Mouse (Mus musculus) mouse embryonic stem cell (cell line): ENCODE results near the gene Ptpa.

Experiments
- in situ Hi-C, 2 experiments: fragments of 300-500 bp; cut with MboI; formaldehyde crosslinking; loops; 1 replicate in 1 of 2; 3 replicates in 1 of 2; pipeline ENCODE4 v1.14.3; 2019 to 2020; ENCODE audit warnings: low sequenced_read_pairs in 2 of 2, low pct_unique_long_range_greater_than_20kb in 1 of 2, mixed read lengths in 1 of 2; ENCODE audit not compliant: unreplicated experiment in 1 of 2

The Ptpa gene

DNA sequence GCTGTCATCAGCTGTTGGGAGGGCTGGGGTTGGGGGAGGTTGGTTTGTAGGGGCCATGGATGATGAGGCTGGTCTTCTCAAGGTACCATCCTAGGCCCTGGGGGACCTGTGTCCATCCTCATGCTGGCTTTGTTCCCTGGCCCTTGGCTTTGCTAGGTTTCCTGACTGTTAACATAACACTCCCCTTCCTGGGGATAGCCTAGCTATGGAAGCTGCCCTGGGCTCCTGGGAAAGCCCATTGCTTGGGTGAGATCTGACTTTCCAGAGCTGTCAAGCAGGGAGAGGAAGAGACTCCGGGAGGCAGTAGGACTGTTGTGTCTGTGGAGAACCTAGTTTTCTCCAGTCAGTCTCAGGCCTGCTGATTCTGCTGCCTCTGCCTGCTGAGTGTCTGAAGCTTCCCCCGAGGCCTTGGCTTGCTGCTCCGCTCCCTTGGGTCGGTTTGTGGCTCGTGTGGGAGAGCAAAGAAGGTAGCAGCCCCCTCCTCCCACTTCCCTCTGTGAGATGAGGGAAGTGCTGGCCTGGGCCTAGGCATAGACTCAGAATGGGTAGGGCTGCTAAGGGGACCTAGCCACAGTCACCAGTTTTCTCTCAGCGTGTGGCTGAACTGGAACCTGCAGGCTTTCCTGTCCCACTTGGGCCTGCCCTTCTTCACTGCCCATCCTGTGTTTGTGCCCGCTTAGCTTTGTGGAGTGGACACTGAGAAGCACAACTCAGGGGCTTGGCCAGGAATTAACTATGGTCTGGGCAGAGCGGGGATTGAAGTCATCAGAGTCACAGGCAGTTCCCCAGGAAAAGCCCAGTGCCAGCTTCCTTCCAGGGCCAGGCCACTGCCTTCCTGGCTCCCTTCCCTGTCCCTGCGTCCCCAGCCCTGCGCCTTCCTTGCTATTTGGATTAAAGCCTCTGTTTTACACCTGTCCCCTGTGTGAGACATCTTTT lies 31.3 kb downstream of the Ptpa start:
- in situ Hi-C loops: loop anchor here in 1 of 2 experiments (10.0 kb wide), 1 partner anchor 308 kb away; no protein-coding TSS in a partner anchor

DNA sequence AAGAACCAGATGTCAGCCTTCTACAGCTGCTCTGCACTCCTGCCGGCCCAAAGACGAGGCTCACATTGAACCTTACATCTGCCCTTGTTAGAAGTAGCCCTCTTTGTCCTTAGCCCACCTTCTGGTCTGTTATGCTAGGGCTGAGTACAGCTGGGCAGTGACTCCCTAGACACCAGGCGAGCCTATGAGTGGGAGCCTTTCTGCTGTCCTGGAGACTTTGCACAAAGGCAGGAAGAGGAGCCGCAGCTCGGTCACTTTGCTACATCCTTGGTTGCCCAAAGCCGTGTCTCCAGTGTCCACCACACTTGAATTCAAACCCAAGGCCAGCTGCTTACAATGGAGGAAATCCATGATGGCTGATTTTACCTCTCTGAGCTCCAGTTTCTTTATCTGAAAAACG lies 32.5 kb downstream of the Ptpa start:
- in situ Hi-C loops: loop anchor here in 1 of 2 experiments (10.0 kb wide), 1 partner anchor 306 kb away; no protein-coding TSS in a partner anchor

GRCm38 (mm10) chr2:30450530-30450929 lies 34.7 kb downstream of the Ptpa start:
- in situ Hi-C loops: no loop called here

DNA sequence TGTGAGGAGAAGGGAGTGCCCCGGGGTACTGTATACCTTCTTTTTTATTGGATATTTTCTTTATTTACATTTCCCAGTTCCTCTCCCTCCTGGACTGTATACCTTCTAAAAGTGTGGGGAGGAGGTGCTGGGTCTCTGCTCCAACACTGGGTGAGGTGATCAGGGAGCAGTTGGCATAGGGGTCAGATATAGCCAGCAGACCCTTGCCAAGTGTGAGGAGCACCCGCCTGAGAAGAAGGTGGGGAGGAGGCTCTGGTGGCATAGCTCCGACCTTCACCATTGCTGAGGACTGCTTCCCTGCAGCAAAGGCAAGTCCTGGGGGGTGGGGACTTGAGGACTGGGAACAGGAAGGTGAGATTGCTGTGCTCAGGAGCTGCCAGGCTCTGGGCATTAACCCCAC lies 35.7 kb downstream of the Ptpa start:
- in situ Hi-C loops: no loop called here

GRCm38 (mm10) chr2:30453570-30453969 lies 37.7 kb downstream of the Ptpa start:
- in situ Hi-C loops: no loop called here

DNA sequence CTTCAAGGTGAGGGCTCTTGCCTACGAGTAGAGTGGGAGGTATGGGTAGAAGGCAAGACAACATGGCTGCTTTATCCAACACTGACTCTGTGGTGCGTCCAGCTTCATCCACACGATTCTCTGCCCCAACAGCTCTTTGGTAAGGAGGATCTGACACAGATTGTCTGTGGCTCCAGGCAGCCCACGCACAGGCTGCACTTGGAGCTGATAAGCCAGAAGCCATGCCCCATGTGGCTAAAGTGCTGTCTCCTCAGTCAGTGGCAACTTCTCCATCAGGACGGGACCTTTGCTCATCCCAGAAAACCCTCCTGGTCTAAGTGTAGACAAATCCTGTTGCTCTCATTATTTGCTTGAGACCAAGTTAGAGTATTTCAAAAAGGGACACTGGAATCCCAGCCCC lies 38.7 kb downstream of the Ptpa start:
- in situ Hi-C loops: no loop called here

GRCm38 (mm10) chr2:30456104-30456980 lies 40.5 kb downstream of the Ptpa start:
- in situ Hi-C loops: no loop called here

DNA sequence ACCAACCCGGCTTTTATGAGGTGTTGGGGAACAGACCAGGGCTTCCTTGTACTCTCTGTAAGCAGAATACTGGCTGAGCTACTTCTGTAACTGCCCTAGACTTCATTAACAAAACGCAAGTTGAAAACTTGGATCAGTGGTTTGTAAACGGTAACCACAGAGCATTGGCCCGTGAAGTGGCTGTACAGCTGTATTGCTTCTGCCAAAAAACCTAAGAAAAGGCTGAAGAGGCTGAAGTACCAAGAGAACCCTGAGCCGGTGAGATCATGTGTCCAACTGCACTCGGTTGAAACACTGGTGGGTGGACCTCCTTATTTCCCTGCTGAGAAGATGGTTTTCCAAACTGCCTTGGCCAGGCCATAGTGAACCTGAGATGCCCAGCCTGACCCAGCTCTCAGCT lies 42.5 kb downstream of the Ptpa start:
- in situ Hi-C loops: no loop called here

DNA sequence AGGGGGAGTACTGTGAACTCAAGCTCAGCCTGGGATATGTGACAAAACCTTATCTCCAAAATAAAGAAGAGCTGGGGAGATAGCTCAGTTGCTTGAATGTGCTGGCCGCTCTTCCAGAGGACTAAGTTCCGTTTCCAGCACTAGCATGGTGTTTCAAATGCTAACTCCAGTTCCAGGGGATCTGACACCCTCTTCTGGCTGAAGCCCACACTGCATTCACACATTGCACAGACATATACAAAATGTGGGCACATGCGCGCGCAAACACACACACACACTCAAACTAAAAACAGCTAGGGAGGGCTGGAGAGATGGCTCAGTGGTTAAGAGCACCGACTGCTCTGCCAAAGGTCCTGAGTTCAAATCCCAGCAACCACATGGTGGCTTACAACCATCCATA lies 43.4 kb downstream of the Ptpa start:
- in situ Hi-C loops: no loop called here

DNA sequence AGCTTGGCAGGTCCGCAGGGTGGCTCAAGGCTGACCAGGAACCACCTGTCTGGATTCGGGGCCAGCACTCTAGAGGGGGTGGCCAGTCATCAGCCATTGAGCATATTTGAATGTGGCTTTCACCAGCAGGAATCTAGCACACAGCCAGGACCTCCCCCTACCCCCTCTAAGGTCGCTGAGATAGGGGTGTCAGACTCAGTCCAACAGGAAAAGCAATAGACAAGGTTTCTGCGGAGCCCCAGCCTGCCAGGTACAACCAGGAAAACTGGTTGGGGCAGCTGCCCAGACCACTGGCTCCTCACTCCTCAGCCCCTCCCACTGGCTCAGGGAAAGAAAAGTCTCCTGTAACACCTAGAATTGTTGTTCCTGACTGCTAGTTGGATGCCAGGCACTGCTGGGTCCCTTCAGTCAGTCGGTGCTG lies 47.5 kb downstream of the Ptpa start:
- in situ Hi-C loops: loop anchor here in 1 of 2 experiments (10.0 kb wide), 2 partner anchors 331 to 361 kb away; no protein-coding TSS in a partner anchor

DNA sequence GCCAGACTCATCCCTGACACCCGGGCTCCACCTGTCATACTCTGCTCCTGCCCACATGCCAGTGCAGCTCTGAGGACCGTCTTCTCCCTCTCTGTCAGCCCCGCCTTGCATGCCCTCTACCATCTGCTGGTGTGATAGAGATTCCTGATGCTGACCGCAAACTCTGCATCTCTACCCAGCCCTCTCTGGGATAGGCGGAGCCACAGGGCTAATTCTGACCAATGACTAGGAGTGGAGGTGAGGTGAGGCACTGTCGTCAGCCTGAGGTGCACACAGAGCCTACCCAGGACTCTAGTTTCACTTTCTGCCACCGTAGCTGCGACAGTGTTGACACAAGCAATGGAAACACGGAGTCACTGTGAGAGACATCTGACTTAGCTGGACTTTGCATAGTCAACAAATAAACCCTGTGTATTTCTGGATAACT lies 48.1 kb downstream of the Ptpa start:
- in situ Hi-C loops: loop anchor here in 1 of 2 experiments (10.0 kb wide), 2 partner anchors 331 to 361 kb away; no protein-coding TSS in a partner anchor

- in situ Hi-C loops: loop anchor here in 1 of 2 experiments (10.0 kb wide), 2 partner anchors 330 to 360 kb away; no protein-coding TSS in a partner anchor
Measured at GRCm38 (mm10) chr2:30464411-30464810, 48.6 kb downstream of the Ptpa start.

GRCm38 (mm10) chr2:30466787-30467186 lies 50.9 kb downstream of the Ptpa start:
- in situ Hi-C loops: loop anchor here in 1 of 2 experiments (10.0 kb wide), 2 partner anchors 328 to 358 kb away; no protein-coding TSS in a partner anchor

- in situ Hi-C loops: loop anchor here in 1 of 2 experiments (10.0 kb wide), 2 partner anchors 326 to 356 kb away; no protein-coding TSS in a partner anchor
Measured at GRCm38 (mm10) chr2:30469009-30469408, 53.2 kb downstream of the Ptpa start.

DNA sequence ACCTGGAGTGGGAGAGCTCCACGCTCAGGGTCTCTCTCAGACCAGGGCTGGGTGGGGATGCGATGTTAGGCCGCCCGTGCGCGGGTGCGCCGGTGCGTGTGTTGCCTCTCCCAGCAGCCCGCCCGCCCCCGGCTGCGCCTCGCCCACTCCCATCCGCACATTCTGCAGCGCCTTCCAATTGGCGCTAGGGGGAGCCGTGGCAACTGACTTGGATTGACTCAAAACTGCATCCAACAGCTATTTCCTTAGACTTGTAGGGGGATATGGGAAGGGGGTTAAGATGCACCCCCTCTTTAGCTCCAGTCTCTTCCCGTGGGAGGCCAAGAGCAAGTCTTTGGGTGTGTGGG lies 53.9 kb downstream of the Ptpa start:
- in situ Hi-C loops: loop anchor here in 1 of 2 experiments (10.0 kb wide), 2 partner anchors 325 to 355 kb away; no protein-coding TSS in a partner anchor

DNA sequence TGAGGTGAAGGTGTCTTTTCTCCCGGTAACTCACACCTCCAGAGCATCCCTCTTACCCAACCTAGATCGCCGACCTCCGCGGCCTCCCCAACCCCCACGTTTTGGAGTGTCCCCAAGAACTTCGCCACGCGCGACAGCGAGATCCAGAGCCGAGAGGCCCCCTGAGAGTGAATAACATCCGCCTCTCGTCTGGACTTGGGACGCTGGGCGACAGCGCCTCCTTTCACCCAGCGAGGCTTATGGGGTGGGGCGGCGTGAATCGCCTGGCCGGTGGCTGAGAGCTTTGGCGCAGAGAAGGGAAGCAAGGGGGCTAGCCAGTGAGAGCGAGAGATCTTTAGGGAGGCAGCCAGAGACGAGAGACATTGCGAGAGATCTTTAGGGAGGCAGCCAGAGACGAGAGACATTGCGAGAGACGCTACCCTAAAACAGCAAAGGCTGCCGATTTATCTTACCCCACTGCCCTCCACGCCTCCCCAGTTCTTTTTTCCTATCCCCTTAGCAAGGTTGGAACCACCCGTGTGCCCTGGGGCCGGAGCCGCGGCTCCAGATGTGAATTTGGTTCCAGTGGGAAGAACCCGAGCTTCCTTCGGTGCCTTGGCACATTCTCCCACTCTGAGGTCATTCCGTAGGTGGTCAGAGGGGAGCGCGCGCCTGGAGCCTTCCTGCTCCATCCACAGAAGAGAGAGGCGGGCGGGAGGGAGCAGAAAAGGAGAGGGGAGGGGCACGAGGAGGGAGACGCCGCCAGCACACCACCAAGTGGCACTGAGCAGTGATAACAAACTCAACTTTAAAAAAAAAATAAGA lies 54.5 kb downstream of the Ptpa start:
- in situ Hi-C loops: no loop called here

DNA sequence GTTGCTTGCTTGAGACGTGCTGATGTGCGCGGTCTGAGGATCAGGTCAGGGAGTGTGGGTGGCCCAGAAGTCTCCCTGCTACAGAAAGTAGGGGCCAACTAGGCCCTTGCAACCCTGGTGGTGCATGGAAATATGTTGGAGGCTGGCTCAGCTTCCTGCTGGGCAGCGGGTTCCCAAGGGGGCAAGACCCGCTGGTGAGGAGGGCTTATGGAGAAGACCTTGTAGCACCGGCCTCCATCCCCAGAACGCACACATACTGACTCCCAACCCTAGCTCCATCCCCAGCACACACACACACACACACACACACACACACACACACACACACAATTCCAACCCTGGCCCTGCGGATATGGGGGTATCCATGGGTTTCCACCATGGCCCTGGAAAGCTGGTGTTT lies 55.2 kb downstream of the Ptpa start:
- in situ Hi-C loops: no loop called here
